Mouse (Mus musculus) telencephalon, adult 2 months (tissue): ENCODE measurements around the gene Ap3d1.

Experiments
- DNase-seq: peaks from one replicate; pipeline ENCODE4 v3.0.0-alpha.2; 2011; ENCODE audit warnings: low read depth, low spot score

Gene Ap3d1

GRCm38 (mm10) chr10:80682003-80682402, 60.1 kb downstream of the Ap3d1 start:
- DNase-seq = no peak

- DNase-seq = no peak
These were observed 61.8 kb downstream of the Ap3d1 start for GRCm38 (mm10) chr10:80680260-80680696.

GRCm38 (mm10) chr10:80679556-80680259, 62.4 kb downstream of the Ap3d1 start:
- no peak for DNase-seq

GRCm38 (mm10) chr10:80678601-80679377, 63.3 kb downstream of the Ap3d1 start:
- no peak for DNase-seq

GRCm38 (mm10) chr10:80677942-80678436, 64.1 kb downstream of the Ap3d1 start, which contains the start of gene Mknk2:
Gene Mknk2 (minus strand): TSS chr10:80678112.
- DNase-seq = no peak

- no peak for DNase-seq
These were observed 64.8 kb downstream of the Ap3d1 start for GRCm38 (mm10) chr10:80677128-80677875.

- DNase-seq = peak; percentile 99
These were observed 65.7 kb downstream of the Ap3d1 start for GRCm38 (mm10) chr10:80676198-80676928.

- DNase-seq = no peak
These were observed 66.5 kb downstream of the Ap3d1 start for GRCm38 (mm10) chr10:80675405-80676197.

GRCm38 (mm10) chr10:80674851-80675404, 67.1 kb downstream of the Ap3d1 start:
- no peak for DNase-seq

GRCm38 (mm10) chr10:80674161-80674711, 67.8 kb downstream of the Ap3d1 start:
- DNase-seq = no peak

- DNase-seq = no peak
These were observed 68.4 kb downstream of the Ap3d1 start for GRCm38 (mm10) chr10:80673690-80674089.

GRCm38 (mm10) chr10:80671936-80672690, 70.0 kb downstream of the Ap3d1 start:
- no peak for DNase-seq

GRCm38 (mm10) chr10:80671251-80671650, 70.8 kb downstream of the Ap3d1 start:
- no peak for DNase-seq

GRCm38 (mm10) chr10:80670531-80670930, 71.5 kb downstream of the Ap3d1 start:
- DNase-seq = no peak

- DNase-seq = no peak
These were observed 72.2 kb downstream of the Ap3d1 start for GRCm38 (mm10) chr10:80669737-80670485.

GRCm38 (mm10) chr10:80669018-80669417, 73.0 kb downstream of the Ap3d1 start:
- DNase-seq = no peak

GRCm38 (mm10) chr10:80668614-80669013, 73.5 kb downstream of the Ap3d1 start:
- DNase-seq = no peak

- no peak for DNase-seq
These were observed 75.1 kb downstream of the Ap3d1 start for GRCm38 (mm10) chr10:80666837-80667412.
